Mouse (Mus musculus): ENCODE measurements at regions not wholly inside any gene's neighbourhood (a gene's known extent, or its start where the extent isn't known, plus 50 kb on each side); places are given as distances from the start of the nearest gene placed in this dataset.
A peak's percentile ranks its signal among the peaks of the same experiment; 100 is the strongest.

- DNase-seq: no peak
These were observed 76.7 kb upstream of the Gpc5 start for GRCm38 (mm10) chr14:115015299-115015698.

- peak; percentile 61 for DNase-seq
These were observed 74.4 kb upstream of the Gpc5 start for GRCm38 (mm10) chr14:115017410-115018153.

- DNase-seq: no peak
These were observed 64.0 kb upstream of the Gpc5 start for GRCm38 (mm10) chr14:115028011-115028410.

GRCm38 (mm10) chr14:115031734-115032133, 60.3 kb upstream of the Gpc5 start:
- no peak for DNase-seq

GRCm38 (mm10) chr14:115033375-115033969, 58.5 kb upstream of the Gpc5 start:
- DNase-seq: no peak

- DNase-seq: no peak
These were observed 57.1 kb upstream of the Gpc5 start for GRCm38 (mm10) chr14:115034718-115035437.

GRCm38 (mm10) chr14:115037086-115037793, 54.8 kb upstream of the Gpc5 start:
- DNase-seq: no peak

GRCm38 (mm10) chr14:115038788-115039187, 53.2 kb upstream of the Gpc5 start:
- DNase-seq: no peak

GRCm38 (mm10) chr14:115039524-115039923, 52.5 kb upstream of the Gpc5 start:
- DNase-seq: no peak

GRCm38 (mm10) chr14:115040091-115040571, 51.9 kb upstream of the Gpc5 start:
- DNase-seq: no peak

GRCm38 (mm10) chr14:115040578-115041206, 51.3 kb upstream of the Gpc5 start:
- peak; percentile 95 for DNase-seq

- peak; percentile 59 for DNase-seq
These were observed 50.5 kb upstream of the Gpc5 start for GRCm38 (mm10) chr14:115041336-115042054.

- DNase-seq: peak; percentile 93
These were observed 49.9 kb upstream of the Gpc5 start for GRCm38 (mm10) chr14:115042055-115042564.
